In the genomic region with DNA sequence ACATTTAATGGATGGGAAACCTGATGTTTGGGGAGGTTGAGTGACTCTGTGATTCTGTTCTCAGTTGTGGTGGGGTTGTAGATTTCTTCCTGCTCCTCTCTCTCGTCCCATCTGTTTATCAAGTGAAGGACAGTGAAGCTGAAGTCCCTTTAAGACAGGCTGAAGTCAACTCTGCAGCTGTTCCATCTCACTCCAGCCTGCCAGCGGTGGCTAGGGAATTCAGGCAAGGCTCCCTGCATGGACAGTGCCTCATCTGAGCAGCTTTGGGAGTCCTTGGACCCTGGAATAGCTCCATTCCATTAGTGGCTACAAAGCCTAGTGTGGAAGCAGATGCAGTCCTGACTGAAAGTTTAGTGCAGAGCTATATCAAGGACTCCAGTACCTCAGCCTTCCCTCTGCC, we compare ENCODE assay signal across 20 mouse cellular contexts. TPM values are rescaled to one million over a fixed set of nuclear protein-coding genes. Genes with fewer than 3 reads are reported as not detected.
DNase-seq lines count a peak whose midpoint lies in the region; ATAC-seq and TF ChIP-seq lines count a peak whose summit lies in the region.
"Had no signal": no experiment of that assay in that cellular context is flagged by ENCODE, and none has a peak within 500 bp of the region (broad histone marks: within the 10 kb centered on the region; RNA-seq: fewer than 3 reads in every experiment).

No protein-coding gene starts in this region.

- 36% methylated on average over 2 of the region's 2 CpGs for WGBS in lung, embryonic 16.5 days
- WGBS in lung, postnatal 0 days, result 48% methylated on average over 2 of the region's 2 CpGs

- ATAC-seq in lung, embryonic 16.5 days (ENCODE audit: low read depth), result peak; percentile 51; the same call in 1 of the 2 replicates
- no peak for ATAC-seq in lung, postnatal 0 days
- ATAC-seq in monocyte, adult 5-6 weeks (replicated peaks; ENCODE audit: insufficient number of reproducible peaks, low FRiP score, low TSS enrichment, poor library complexity, severe bottlenecking), result no peak
- ATAC-seq: forebrain, embryonic 16.5 days; midbrain, embryonic 13.5 days had no signal

- DNase-seq in lung, postnatal 0 days (ENCODE audit: low spot score), result no peak
- DNase-seq in gastrocnemius, adult 2 months, result peak; percentile 42
- peak; percentile 49 to 62 for DNase-seq in heart, adult 9 months (ENCODE audit: low spot score in 2 of 2)
- no peak for DNase-seq in left cerebral cortex, adult 9 months (ENCODE audit: low spot score in 2 of 2)
- DNase-seq: cerebellum, postnatal 10 days; kidney, adult 2 months; kidney, postnatal 36 days; layer of hippocampus, adult 9-11 months; liver, embryonic 13.5 days; thymus, adult 18-20 months had no signal

- intact Hi-C loops in gastrocnemius, adult 2 months (cut with DNase I), result no loop called here

- H3K4me2 ChIP-seq in lung, embryonic 16.5 days (ENCODE audit: low read depth, low read length), result no peak overlapping the region
- H3K4me2 ChIP-seq in lung, postnatal 0 days (replicated peaks; ENCODE audit: low read depth, low read length), result no peak overlapping the region
- H3K4me2 ChIP-seq in myocyte (ENCODE audit: low read depth), result peak overlapping the region; percentile 55
- H3K4me2 ChIP-seq: limb, embryonic 12.5 days; liver, embryonic 13.5 days; midbrain, embryonic 13.5 days had no signal

- H3ac ChIP-seq in myocyte (ENCODE audit: control insufficient read depth, insufficient read length), result no peak overlapping the region

- no peak for TF ChIP-seq POLR2A in myocyte (IDR thresholded peaks at IDR 0.05; ENCODE audit: insufficient read length, low read depth)

- H3K79me2 ChIP-seq in myocyte (ENCODE audit: control insufficient read depth, insufficient read depth), result no peaks in the 10 kb centered on the region

- no peak for TF ChIP-seq EP300 in lung, postnatal 0 days (IDR thresholded peaks at IDR 0.05)

- H3K27ac ChIP-seq in lung, embryonic 16.5 days (ENCODE audit: low read length), result no peak overlapping the region
- H3K27ac ChIP-seq in lung, postnatal 0 days (ENCODE audit: low read length), result no peak overlapping the region
- H3K27ac ChIP-seq in gastrocnemius, adult 2 months, result peak overlapping the region; percentile 31; the same call in 1 of the 2 replicates
- H3K27ac ChIP-seq: limb, embryonic 12.5 days; liver, embryonic 13.5 days; midbrain, embryonic 13.5 days had no signal

- no peak overlapping the region for H3K9ac ChIP-seq in lung, embryonic 16.5 days (ENCODE audit: low read length)
- no peak overlapping the region for H3K9ac ChIP-seq in lung, postnatal 0 days (replicated peaks; ENCODE audit: low read depth)
- H3K9ac ChIP-seq: limb, embryonic 12.5 days; liver, embryonic 13.5 days; midbrain, embryonic 13.5 days had no signal

- H3K36me3 ChIP-seq in lung, embryonic 16.5 days (ENCODE audit: control insufficient read depth, insufficient read depth, low read length), result no peaks in the 10 kb centered on the region
- no peaks in the 10 kb centered on the region for H3K36me3 ChIP-seq in lung, postnatal 0 days (ENCODE audit: insufficient read depth, low read length)
- H3K36me3 ChIP-seq in myocyte (ENCODE audit: control insufficient read depth, insufficient read depth), result no peaks in the 10 kb centered on the region
- H3K36me3 ChIP-seq: G1E; limb, embryonic 12.5 days; liver, embryonic 13.5 days; midbrain, embryonic 13.5 days had no signal

- no peaks in the 10 kb centered on the region for H3K9me3 ChIP-seq in lung, embryonic 16.5 days (ENCODE audit: control insufficient read depth, low read length)
- H3K9me3 ChIP-seq in lung, postnatal 0 days (ENCODE audit: low read length), result no peaks in the 10 kb centered on the region
- H3K9me3 ChIP-seq: G1E; limb, embryonic 12.5 days; liver, embryonic 13.5 days; midbrain, embryonic 13.5 days had no signal

- H3K4me1 ChIP-seq in lung, embryonic 16.5 days (replicated peaks; ENCODE audit: control insufficient read depth, insufficient read depth, low read length), result no peaks in the 10 kb centered on the region
- H3K4me1 ChIP-seq in lung, postnatal 0 days (ENCODE audit: insufficient read depth, low read depth, low read length), result no peaks in the 10 kb centered on the region
- H3K4me1 ChIP-seq: limb, embryonic 12.5 days; liver, embryonic 13.5 days; midbrain, embryonic 13.5 days had no signal

- H3K27me3 ChIP-seq in lung, embryonic 16.5 days (ENCODE audit: control insufficient read depth, insufficient read depth, low read depth, low read length), result no peaks in the 10 kb centered on the region
- no peaks in the 10 kb centered on the region for H3K27me3 ChIP-seq in lung, postnatal 0 days (replicated peaks; ENCODE audit: insufficient read depth, low read length)
- no peaks in the 10 kb centered on the region for H3K27me3 ChIP-seq in myocyte (ENCODE audit: control insufficient read depth, insufficient read depth, insufficient read length)
- H3K27me3 ChIP-seq: limb, embryonic 12.5 days; liver, embryonic 13.5 days; midbrain, embryonic 13.5 days had no signal

- no peak overlapping the region for H3K4me3 ChIP-seq in lung, embryonic 16.5 days (ENCODE audit: low read length)
- no peak overlapping the region for H3K4me3 ChIP-seq in lung, postnatal 0 days (ENCODE audit: low read depth, low read length)
- no peak overlapping the region for H3K4me3 ChIP-seq in gastrocnemius, adult 2 months
- no peak overlapping the region for H3K4me3 ChIP-seq in myocyte
- H3K4me3 ChIP-seq: erythroblast, embryonic 14.5 days; limb, embryonic 12.5 days; liver, embryonic 13.5 days; midbrain, embryonic 13.5 days had no signal

- TF ChIP-seq CTCF in lung, postnatal 0 days (IDR thresholded peaks at IDR 0.05), result no peak
- no peak for TF ChIP-seq CTCF in gastrocnemius, adult 2 months (IDR thresholded peaks at IDR 0.05)

TF ChIP-seq in myocyte, 11 proteins besides CTCF, POLR2A, EP300 and RAD21:
- TF ChIP-seq TCF3 (IDR thresholded peaks at IDR 0.05; ENCODE audit: insufficient read length, low read depth), result no peak
- peak; percentile 18 to 86 (median 77) for TF ChIP-seq MYOD1 (IDR thresholded peaks at IDR 0.05; ENCODE audit: control insufficient read depth in 1 of 3, insufficient read length in 2 of 3, low read depth in 2 of 3)
- TF ChIP-seq CEBPB (IDR thresholded peaks at IDR 0.05; ENCODE audit: insufficient read depth, poor library complexity, severe bottlenecking), result no peak
- TF ChIP-seq MYOG (IDR thresholded peaks at IDR 0.05; ENCODE audit: control insufficient read depth in 1 of 3, insufficient read depth in 1 of 3, insufficient read length in 2 of 3, low read depth in 2 of 3), result peak in 2 of 3 experiments; percentile 28 to 47
- no peak for TF ChIP-seq POLR2AphosphoS2 (IDR thresholded peaks at IDR 0.05; ENCODE audit: insufficient read length, low read depth)
TF ChIP-seq in myocyte: peak in this region for 2.

RNA-seq across cellular contexts. Expression of gene Il2, which starts 3.3 kb away (rescaled TPM):
- polyA plus RNA-seq in lung, embryonic 16.5 days (2015; fragmentation: Nextera tagmentation; extraction: Ambion mirVana), result 0.19 and 0.20 TPM in 2 replicates
- 0.25 and 0.37 TPM in 2 replicates for polyA plus RNA-seq in lung, postnatal 0 days (2015; fragmentation: Nextera tagmentation; extraction: Ambion mirVana)
- not detected for total RNA-seq in gastrocnemius, adult 2 months (2021)
- not detected for polyA plus RNA-seq in myocyte (2012; fragmentation: generic; extraction: Trizol)
- 1.0 TPM in 1 of 3 replicates, not detected in the others for total RNA-seq in monocyte, adult 5-6 weeks (2017)
- total RNA-seq: adrenal gland, adult 18-20 months; G1E; left cerebral cortex, adult 8-10 months had no signal
- polyA plus RNA-seq: erythroblast, embryonic 14.5 days; G1E; liver, embryonic 13.5 days had no signal

Comparison
In these comparisons a context has a peak if more than half of its experiments do, and no peak if none do; other contexts are left out.
1. DNase-seq: peak in gastrocnemius, adult 2 months (single experiment) and heart, adult 9 months (2 of 2); none in lung, postnatal 0 days (single experiment) and left cerebral cortex, adult 9 months (0 of 2).